Mouse (Mus musculus) forebrain, postnatal 0 days (tissue): ENCODE results near the gene Gm13691. TPM values are rescaled to one million over a fixed set of nuclear protein-coding genes. Genes with fewer than 3 reads are reported as not detected.

ENCODE experiments used
- ATAC-seq: fragments of 200-750 bp; cut with Nextera tagmentation; 2 replicates; pipeline ENCODE4 v1.8.0; 2017; ENCODE audit warnings: mild to moderate bottlenecking, moderate library complexity
- DNase-seq: peaks from one replicate; pipeline ENCODE4 v3.0.0-alpha.2; 2015
- H3K27ac ChIP-seq: fragments of 300-500 bp; sonication (generic); 2 replicates; pipeline ENCODE4 v1.5.1; 2014; ENCODE audit warnings: low read depth, mild to moderate bottlenecking, antibody characterized with exemption, low read length, moderate library complexity, mixed read lengths
- H3K27me3 ChIP-seq: fragments of 300-500 bp; sonication (generic); 2 replicates; pipeline ENCODE4 v1.6.1; 2014; ENCODE audit warnings: mild to moderate bottlenecking, low read length, mixed read lengths; ENCODE audit not compliant: insufficient read depth
- H3K36me3 ChIP-seq: fragments of 300-500 bp; sonication (generic); 2 replicates; pipeline ENCODE4 v1.6.1; 2014; ENCODE audit warnings: mild to moderate bottlenecking, moderate library complexity; ENCODE audit not compliant: insufficient read depth
- H3K4me1 ChIP-seq: fragments of 300-500 bp; sonication (generic); 2 replicates; pipeline ENCODE4 v1.6.1; 2014; ENCODE audit warnings: antibody characterized with exemption; ENCODE audit not compliant: insufficient read depth
- H3K4me2 ChIP-seq: fragments of 300-500 bp; sonication (generic); 2 replicates; pipeline ENCODE4 v1.6.1; 2014; ENCODE audit warnings: low read depth, mild to moderate bottlenecking, moderate library complexity
- H3K4me3 ChIP-seq: fragments of 300-500 bp; sonication (generic); 2 replicates; pipeline ENCODE4 v1.5.1; 2014; ENCODE audit warnings: low read depth, low read length, mixed read lengths
- H3K9ac ChIP-seq: fragments of 300-500 bp; sonication (generic); 2 replicates; pipeline ENCODE4 v1.6.1; 2014; ENCODE audit warnings: mild to moderate bottlenecking
- H3K9me3 ChIP-seq: fragments of 300-500 bp; sonication (generic); 2 replicates; pipeline ENCODE4 v1.6.1; 2016; ENCODE audit warnings: low read length
- CTCF ChIP-seq: sonication (generic); IDR thresholded peaks from 2 replicates; pipeline ENCODE4 v1.5.1; 2016; ENCODE audit warnings: antibody characterized with exemption, control low read depth, low read depth
- WGBS: fragments of 180-500 bp; shearing (Covaris S2); extraction: QIAGEN DNeasy Blood & Tissue Kit; methylation state at CpG from one replicate; pipeline ENCODE4 v1.1.7; 2014; 5-methylcytosine and 5-hydroxymethylcytosine counted together
- polyA plus RNA-seq: library from polyadenylated mRNA; unstranded; fragments of >200 nt; fragmentation: Nextera tagmentation; extraction: Ambion mirVana; gene quantifications from 2 replicates; pipeline ENCODE4 v1.2.1, GENCODE M21; 2015
- total RNA-seq: library from RNA; depleted of rRNA; stranded (reverse); fragments of >200 nt; gene quantifications from 2 replicates; pipeline ENCODE4 v1.2.3, GENCODE M21; 2014

Gene Gm13691
- total and polyA plus RNA-seq, 2 experiments from 2014 or later: not detected

- H3K9ac ChIP-seq: no peak overlapping the region
- ATAC-seq (no peak), DNase-seq (no peak)
- no peaks in the 10 kb centered on the region for H3K27me3 ChIP-seq
- H3K4me1 ChIP-seq: no peaks in the 10 kb centered on the region
- no peaks in the 10 kb centered on the region for H3K36me3 ChIP-seq
- H3K27ac ChIP-seq: no peak overlapping the region
- no peak overlapping the region for H3K4me2 ChIP-seq
- no peaks in the 10 kb centered on the region for H3K9me3 ChIP-seq
- TF ChIP-seq CTCF: no peak
- no peak overlapping the region for H3K4me3 ChIP-seq
- WGBS: 75% methylated on average over 8 of the region's 8 CpGs
Measured at GRCm38 (mm10) chr2:84019519-84020305, 29.4 kb downstream of the Gm13691 start.

DNA sequence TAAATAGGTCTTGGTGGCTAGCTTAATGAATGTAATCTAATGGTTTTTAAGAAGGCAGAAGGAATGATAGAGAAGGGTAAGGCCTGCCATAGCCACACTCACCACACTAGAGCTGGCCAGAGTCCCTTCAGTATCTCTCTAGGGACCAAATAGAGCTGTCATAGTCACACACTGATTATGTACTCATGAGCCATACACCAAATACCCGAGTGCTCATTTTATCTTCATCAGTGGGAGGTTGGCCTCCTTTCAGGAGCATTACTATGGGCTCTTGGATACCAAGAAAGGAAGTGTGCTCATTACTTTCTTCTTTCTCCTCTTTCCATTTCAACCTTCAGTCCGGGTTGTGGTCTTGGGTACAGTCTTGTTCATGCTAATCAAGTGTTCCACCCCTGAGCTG is 31.6 kb downstream of the Gm13691 start:
- no peak for DNase-seq
- Histone ChIP-seq H3K36me3 (no peaks in the 10 kb centered on the region), H3K4me2 (no peak overlapping the region), H3K27me3 (no peaks in the 10 kb centered on the region), H3K9ac (no peak overlapping the region), H3K27ac (no peak overlapping the region), H3K9me3 (no peaks in the 10 kb centered on the region), H3K4me1 (no peaks in the 10 kb centered on the region), H3K4me3 (no peak overlapping the region)
- no peak for TF ChIP-seq CTCF
- no peak for ATAC-seq
- 76% methylated on average over 2 of the region's 2 CpGs for WGBS

DNA sequence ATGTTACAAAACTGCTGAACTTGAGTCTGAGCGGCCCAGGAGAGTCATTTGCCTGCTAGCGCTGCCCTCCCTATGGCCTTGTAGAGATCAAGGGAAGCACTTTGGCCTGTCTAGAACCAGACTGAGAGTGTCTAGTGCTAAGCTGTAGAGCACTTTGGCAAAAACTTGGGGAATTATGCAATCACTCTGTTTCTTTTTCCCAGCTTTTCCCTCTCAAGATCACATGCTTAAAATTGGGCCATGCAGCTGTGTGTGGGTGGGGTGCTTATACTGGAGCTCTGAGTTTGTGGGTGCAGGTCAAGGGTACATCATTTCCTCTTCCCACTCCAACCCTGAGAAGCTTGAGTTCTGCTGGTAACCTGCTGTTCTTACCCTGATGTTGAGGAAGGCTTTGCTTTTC is 32.6 kb downstream of the Gm13691 start:
- H3K27me3 ChIP-seq: no peaks in the 10 kb centered on the region
- no peaks in the 10 kb centered on the region for H3K36me3 ChIP-seq
- DNase-seq (no peak), ATAC-seq (no peak)
- no peak overlapping the region for H3K4me3 ChIP-seq
- no peak overlapping the region for H3K4me2 ChIP-seq
- H3K27ac ChIP-seq: no peak overlapping the region
- no peaks in the 10 kb centered on the region for H3K9me3 ChIP-seq
- TF ChIP-seq CTCF: no peak
- H3K9ac ChIP-seq: no peak overlapping the region
- WGBS: 98% methylated on average over 2 of the region's 2 CpGs
- H3K4me1 ChIP-seq: no peaks in the 10 kb centered on the region

GRCm38 (mm10) chr2:84023319-84023718 is 33.0 kb downstream of the Gm13691 start:
- Histone ChIP-seq H3K9ac (no peak overlapping the region), H3K36me3 (no peaks in the 10 kb centered on the region), H3K27ac (no peak overlapping the region), H3K4me1 (no peaks in the 10 kb centered on the region), H3K27me3 (no peaks in the 10 kb centered on the region), H3K4me3 (no peak overlapping the region), H3K4me2 (no peak overlapping the region), H3K9me3 (no peaks in the 10 kb centered on the region)
- TF ChIP-seq CTCF: no peak
- ATAC-seq (no peak), DNase-seq (no peak)
- 87% methylated on average over 2 of the region's 2 CpGs for WGBS

DNA sequence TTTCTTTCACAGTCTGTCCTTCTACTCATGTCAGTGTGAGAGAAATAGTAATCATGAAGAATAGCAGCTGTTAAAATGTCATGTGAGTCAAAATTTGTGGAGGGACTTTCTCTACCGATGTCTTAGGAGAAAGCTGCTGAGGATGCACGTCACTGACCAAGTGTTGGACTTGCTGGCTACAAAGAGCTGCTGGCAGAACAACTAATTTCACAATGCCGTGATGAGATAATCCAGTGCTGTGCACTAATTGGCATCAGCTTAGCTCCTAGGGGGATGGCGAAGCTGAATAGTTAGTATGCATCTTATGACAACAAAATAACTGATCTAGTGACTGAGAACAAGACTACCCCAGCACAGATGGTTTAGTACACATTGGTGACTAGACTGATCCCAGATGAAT is 34.9 kb downstream of the Gm13691 start:
- ATAC-seq (peak; percentile 38), DNase-seq (no peak)
- no peaks in the 10 kb centered on the region for H3K36me3 ChIP-seq
- TF ChIP-seq CTCF: no peak
- no peak overlapping the region for H3K4me2 ChIP-seq
- no peak overlapping the region for H3K27ac ChIP-seq
- H3K9ac ChIP-seq: no peak overlapping the region
- 8% methylated on average over 4 of the region's 4 CpGs for WGBS
- H3K27me3 ChIP-seq: no peaks in the 10 kb centered on the region
- H3K9me3 ChIP-seq: no peaks in the 10 kb centered on the region
- H3K4me3 ChIP-seq: no peak overlapping the region
- no peaks in the 10 kb centered on the region for H3K4me1 ChIP-seq

DNA sequence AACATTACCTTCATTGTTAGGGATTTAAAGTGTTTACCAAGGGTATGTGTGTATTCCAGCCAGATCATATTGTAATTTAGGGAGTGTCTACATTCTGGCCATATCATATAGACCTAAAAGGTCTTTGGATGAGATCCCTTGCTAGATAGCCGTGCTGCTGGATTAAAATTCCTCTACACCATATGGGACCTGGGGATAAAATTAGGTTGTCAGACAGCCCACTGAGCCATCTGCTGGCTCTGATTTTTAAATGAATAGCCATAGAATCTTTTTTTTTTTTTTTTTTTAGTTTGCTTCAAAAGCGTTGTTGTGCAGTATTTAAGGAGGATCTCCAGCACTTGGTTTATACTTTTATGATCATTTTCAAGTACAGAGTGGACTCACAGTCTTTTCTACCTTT is 42.2 kb downstream of the Gm13691 start:
- whole genome bisulfite sequencing: 66% methylated on average over 2 of the region's 2 CpGs
- H3K9ac ChIP-seq: no peak overlapping the region
- H3K4me2 ChIP-seq: no peak overlapping the region
- no peak for TF ChIP-seq CTCF
- H3K36me3 ChIP-seq: no peaks in the 10 kb centered on the region
- H3K4me1 ChIP-seq: no peaks in the 10 kb centered on the region
- H3K4me3 ChIP-seq: no peak overlapping the region
- no peaks in the 10 kb centered on the region for H3K9me3 ChIP-seq
- no peaks in the 10 kb centered on the region for H3K27me3 ChIP-seq
- H3K27ac ChIP-seq: no peak overlapping the region
- DNase-seq: no peak
- no peak for ATAC-seq

- no peak overlapping the region for H3K27ac ChIP-seq
- no peaks in the 10 kb centered on the region for H3K9me3 ChIP-seq
- WGBS: 91% methylated on average over 4 of the region's 4 CpGs
- DNase-seq (no peak), ATAC-seq (no peak)
- H3K36me3 ChIP-seq: no peaks in the 10 kb centered on the region
- H3K4me3 ChIP-seq: no peak overlapping the region
- H3K27me3 ChIP-seq: no peaks in the 10 kb centered on the region
- no peaks in the 10 kb centered on the region for H3K4me1 ChIP-seq
- TF ChIP-seq CTCF: no peak
- H3K4me2 ChIP-seq: no peak overlapping the region
- H3K9ac ChIP-seq: no peak overlapping the region
Measured at GRCm38 (mm10) chr2:84035997-84036396, 45.6 kb downstream of the Gm13691 start.
